7 mouse cellular contexts compared by ENCODE assay signal in genomic region chr17:66519554-66520553, GRCm38 (mm10). TPM values are rescaled to one million over a fixed set of nuclear protein-coding genes. Genes with fewer than 3 reads are reported as not detected.
DNase-seq lines count a peak whose midpoint lies in the region; ATAC-seq and TF ChIP-seq lines count a peak whose summit lies in the region.

Gene Rab12 (minus strand): TSS chr17:66519729.

- H3K27me3 ChIP-seq in embryonic facial prominence, embryonic 14.5 days (replicated peaks; ENCODE audit: control insufficient read depth, insufficient read depth, low read length) = no peaks in the 10 kb centered on the region
- H3K27me3 ChIP-seq in limb, embryonic 14.5 days (ENCODE audit: control insufficient read depth, insufficient read depth, low read length) = no peaks in the 10 kb centered on the region
- no peaks in the 10 kb centered on the region for H3K27me3 ChIP-seq in midbrain, postnatal 0 days (ENCODE audit: insufficient read depth, low read length)

- TF ChIP-seq CTCF in midbrain, postnatal 0 days (IDR thresholded peaks at IDR 0.05) = peak; percentile 91

- peak; percentile 76 to 89 for DNase-seq in adrenal gland, postnatal 4 days (ENCODE audit: low spot score in 2 of 2)
- peak; percentile 91 for DNase-seq in embryonic facial prominence, embryonic 14.5 days (ENCODE audit: low spot score)
- peak; percentile 82 for DNase-seq in heart, adult 8-10 months (ENCODE audit: low spot score)
- DNase-seq in kidney, adult 9 months = peak; percentile 83
- DNase-seq in limb, embryonic 14.5 days (ENCODE audit: low spot score) = peak; percentile 87
- DNase-seq in midbrain, postnatal 0 days (ENCODE audit: low spot score) = peak; percentile 89
- peak; percentile 71 to 84 for DNase-seq in spleen, postnatal 14 days (ENCODE audit: low spot score in 2 of 2)

- H3K9ac ChIP-seq in embryonic facial prominence, embryonic 14.5 days (ENCODE audit: low read depth, low read length) = peak within 1 kb of the TSS; percentile 92
- peak within 1 kb of the TSS; percentile 98 for H3K9ac ChIP-seq in limb, embryonic 14.5 days (ENCODE audit: low read depth, low read length, severe bottlenecking)
- H3K9ac ChIP-seq in midbrain, postnatal 0 days (replicated peaks; ENCODE audit: low read length, poor library complexity, severe bottlenecking) = peak within 1 kb of the TSS; percentile 97

- H3K36me3 ChIP-seq in embryonic facial prominence, embryonic 14.5 days (ENCODE audit: control insufficient read depth, insufficient read depth, low read length) = no peaks in the 10 kb centered on the region
- no peaks in the 10 kb centered on the region for H3K36me3 ChIP-seq in limb, embryonic 14.5 days (ENCODE audit: control insufficient read depth, insufficient read depth, low read length)
- peaks cover 3% of the 10 kb centered on the region; the same call in 1 of the 2 replicates for H3K36me3 ChIP-seq in midbrain, postnatal 0 days (ENCODE audit: insufficient read depth, low read length)

- peak within 1 kb of the TSS; percentile 82 for H3K4me3 ChIP-seq in embryonic facial prominence, embryonic 14.5 days (ENCODE audit: low read depth, low read length)
- peak within 1 kb of the TSS; percentile 79 for H3K4me3 ChIP-seq in limb, embryonic 14.5 days (replicated peaks; ENCODE audit: low read length)
- H3K4me3 ChIP-seq in midbrain, postnatal 0 days (ENCODE audit: low read depth, low read length) = peak within 1 kb of the TSS; percentile 100

- TF ChIP-seq POLR2A in limb, embryonic 14.5 days (IDR thresholded peaks at IDR 0.05; ENCODE audit: borderline replicate concordance, extremely low read depth, insufficient read depth, insufficient read length) = no peak

- WGBS in embryonic facial prominence, embryonic 14.5 days = 11% methylated on average over 43 of the region's 71 CpGs
- WGBS in limb, embryonic 14.5 days = 10% methylated on average over 44 of the region's 71 CpGs
- 9% methylated on average over 59 of the region's 71 CpGs for WGBS in midbrain, postnatal 0 days

- no peaks in the 10 kb centered on the region for H3K9me3 ChIP-seq in embryonic facial prominence, embryonic 14.5 days (ENCODE audit: control insufficient read depth, low read length)
- no peaks in the 10 kb centered on the region for H3K9me3 ChIP-seq in limb, embryonic 14.5 days (ENCODE audit: control insufficient read depth, low read length)
- no peaks in the 10 kb centered on the region for H3K9me3 ChIP-seq in midbrain, postnatal 0 days (ENCODE audit: low read length)

- H3K4me2 ChIP-seq in embryonic facial prominence, embryonic 14.5 days (ENCODE audit: low read depth, low read length) = peak within 1 kb of the TSS; percentile 81
- H3K4me2 ChIP-seq in limb, embryonic 14.5 days (replicated peaks; ENCODE audit: low read depth, low read length, severe bottlenecking) = peak within 1 kb of the TSS; percentile 77
- peak within 1 kb of the TSS; percentile 69 for H3K4me2 ChIP-seq in midbrain, postnatal 0 days (ENCODE audit: low read depth, low read length, poor library complexity, severe bottlenecking)

- peak within 1 kb of the TSS; percentile 18; the same call in 1 of the 2 replicates for H3K27ac ChIP-seq in embryonic facial prominence, embryonic 14.5 days (replicated peaks; ENCODE audit: low read depth, low read length)
- H3K27ac ChIP-seq in limb, embryonic 14.5 days (replicated peaks; ENCODE audit: low read depth, low read length) = no peak within 1 kb of the TSS
- peak within 1 kb of the TSS; percentile 68 for H3K27ac ChIP-seq in midbrain, postnatal 0 days (ENCODE audit: low read depth, low read length)

- ATAC-seq in embryonic facial prominence, embryonic 14.5 days (ENCODE audit: low read depth) = peak; percentile 95
- ATAC-seq in limb, embryonic 14.5 days (ENCODE audit: low FRiP score, low read depth) = peak; percentile 96
- peak; percentile 95 for ATAC-seq in midbrain, postnatal 0 days (ENCODE audit: low FRiP score)

- H3K4me1 ChIP-seq in embryonic facial prominence, embryonic 14.5 days (ENCODE audit: control insufficient read depth, insufficient read depth, low read length) = peaks cover 7% of the 10 kb centered on the region
- H3K4me1 ChIP-seq in limb, embryonic 14.5 days (ENCODE audit: control insufficient read depth, insufficient read depth, low read length) = peaks cover 11% of the 10 kb centered on the region
- 0 out of 2 replicates have a peak, but pooled peaks cover 3% of the 10 kb centered on the region for H3K4me1 ChIP-seq in midbrain, postnatal 0 days (ENCODE audit: insufficient read depth, low read length)

RNA-seq across cellular contexts. Expression of gene Rab12, which starts in this region (rescaled TPM):
- total RNA-seq in adrenal gland, postnatal 4 days (2021) = 100 to 1,000 TPM; 108 to 127 TPM
- polyA plus RNA-seq in embryonic facial prominence, embryonic 14.5 days (2014; fragmentation: Nextera tagmentation; extraction: Ambion mirVana) = 58.5 and 60.1 TPM in 2 replicates
- 100 to 1,000 TPM; 219 to 237 (median 230) TPM for total RNA-seq in heart, adult 8-10 months (2022)
- 79.3 and 88.3 TPM in 2 replicates for polyA plus RNA-seq in limb, embryonic 14.5 days (2012; rRNA removed)
- polyA plus RNA-seq in limb, embryonic 14.5 days (2014; fragmentation: Nextera tagmentation; extraction: Ambion mirVana) = 57.5 and 62.1 TPM in 2 replicates
- total RNA-seq in midbrain, postnatal 0 days (2014; rRNA removed) = 102 and 112 TPM in 2 replicates
- 90.5 and 95.3 TPM in 2 replicates for polyA plus RNA-seq in midbrain, postnatal 0 days (2015; fragmentation: Nextera tagmentation; extraction: Ambion mirVana)
